Mouse (Mus musculus) heart, adult 2 months (tissue): ENCODE data around the gene Psen1. TPM values are rescaled to one million over a fixed set of nuclear protein-coding genes. Genes with fewer than 3 reads are reported as not detected.
A peak's percentile ranks its signal among the peaks of the same experiment; 100 is the strongest.

Source experiments
- DNase-seq, 2 experiments: peaks; one replicate each; pipeline ENCODE4 v3.0.0; 2021
- H3K27ac ChIP-seq: fragments of 200-600 bp; 2 replicates; pipeline ENCODE4 v1.8.1; 2022
- H3K27me3 ChIP-seq: fragments of 200-500 bp; 2 replicates; pipeline ENCODE4 v1.6.1; 2012; ENCODE audit warnings: mild to moderate bottlenecking, low read length, inconsistent platforms, mixed read lengths; ENCODE audit not compliant: control insufficient read depth, insufficient read depth
- H3K36me3 ChIP-seq: fragments of 200-500 bp; 2 replicates; pipeline ENCODE4 v1.6.1; 2012; ENCODE audit warnings: low read length, inconsistent platforms; ENCODE audit not compliant: control insufficient read depth, insufficient read depth
- H3K4me1 ChIP-seq: fragments of 200-500 bp; 2 replicates; pipeline ENCODE4 v1.6.1; 2011; ENCODE audit warnings: low read length; ENCODE audit not compliant: control insufficient read depth, insufficient read depth
- H3K4me3 ChIP-seq: fragments of 200-600 bp; 2 replicates; pipeline ENCODE4 v1.8.1; 2022
- H3K79me2 ChIP-seq: fragments of 200-500 bp; replicated peaks from 2 replicates; pipeline ENCODE4 v1.6.1; 2012; ENCODE audit warnings: mild to moderate bottlenecking, inconsistent platforms, low read length, moderate library complexity, mixed read lengths; ENCODE audit not compliant: control insufficient read depth, insufficient read depth
- H3K9ac ChIP-seq: fragments of 200-500 bp; 2 replicates; pipeline ENCODE4 v1.6.1; 2012; ENCODE audit warnings: low read depth, mild to moderate bottlenecking, control low read depth, inconsistent platforms, low read length, mixed read lengths
- CTCF ChIP-seq: fragments of 200-600 bp; IDR thresholded peaks from 2 replicates; pipeline ENCODE4 v1.8.1; 2022; ENCODE audit warnings: antibody characterized with exemption, mild to moderate bottlenecking, moderate library complexity
- EP300 ChIP-seq: fragments of 200-500 bp; IDR thresholded peaks from 2 replicates; pipeline ENCODE4 v1.6.1; 2011; ENCODE audit warnings: low read depth, low read length, control low read depth; ENCODE audit not compliant: insufficient read depth
- POLR2A ChIP-seq: fragments of 200-500 bp; IDR thresholded peaks from 2 replicates; pipeline ENCODE4 v1.6.1; 2011; ENCODE audit warnings: mild to moderate bottlenecking, low read depth, low read length, control low read depth; ENCODE audit not compliant: insufficient read depth
- WGBS: fragments of 180-500 bp; shearing (Covaris S2); methylation state at CpG from one replicate; pipeline ENCODE4 v1.1.7; 2018; 5-methylcytosine and 5-hydroxymethylcytosine counted together
- intact Hi-C: fragments of 180-260 bp; cut with DNase I; formaldehyde crosslinking; loops from one replicate; pipeline ENCODE4 v1.15.1; 2025
- polyA plus RNA-seq: library from polyadenylated mRNA; depleted of rRNA; stranded (reverse); fragments of >200 nt; gene quantifications from 2 replicates; pipeline ENCODE4 v1.2.3, GENCODE M21; 2012
- total RNA-seq, 2 experiments: library from RNA; stranded (reverse); gene quantifications; 2 replicates each; pipeline ENCODE4 v1.2.3; 2021

Gene Psen1
- total and polyA plus RNA-seq, 3 experiments, result 16.8 to 38.0 (median 35.1) TPM

- Histone ChIP-seq H3K27me3 (no peaks in the 10 kb centered on the region), H3K79me2 (no peaks in the 10 kb centered on the region), H3K4me3 (no peak overlapping the region), H3K4me1 (peaks cover 6% of the 10 kb centered on the region), H3K36me3 (no peaks in the 10 kb centered on the region), H3K27ac (no peak overlapping the region; the same call in 1 of the 2 replicates), H3K9ac (0 out of 2 replicates have a peak overlapping the region, but pooled peaks have one; percentile 32)
- intact Hi-C loops, result loop anchor here (1.0 to 2.0 kb wide), 2 partner anchors 36 to 57 kb away; no protein-coding TSS in a partner anchor
- TF ChIP-seq POLR2A (no peak), EP300 (peak; percentile 66; the same call in 1 of the 2 replicates), CTCF (peak; percentile 84)
- peak; percentile 41 to 53 for DNase-seq
- 7% methylated on average over 25 of the region's 25 CpGs for WGBS
Measured at GRCm38 (mm10) chr12:83770418-83771256, 82.7 kb downstream of the Psen1 start.

GRCm38 (mm10) chr12:83775621-83776020 is 87.7 kb downstream of the Psen1 start:
- WGBS, result 91% methylated on average over 12 of the region's 12 CpGs
- intact Hi-C loops, result no loop called here
- Histone ChIP-seq H3K4me3 (no peak overlapping the region), H3K36me3 (no peaks in the 10 kb centered on the region), H3K4me1 (peaks cover under 1% of the 10 kb centered on the region; the same call in 1 of the 2 replicates), H3K9ac (no peak overlapping the region), H3K79me2 (no peaks in the 10 kb centered on the region), H3K27me3 (no peaks in the 10 kb centered on the region), H3K27ac (no peak overlapping the region)
- no peak for TF ChIP-seq CTCF
- no peak for TF ChIP-seq POLR2A
- no peak for TF ChIP-seq EP300
- DNase-seq, result no peak

- Histone ChIP-seq H3K27me3 (no peaks in the 10 kb centered on the region), H3K4me1 (peaks cover 2% of the 10 kb centered on the region; the same call in 1 of the 2 replicates), H3K36me3 (no peaks in the 10 kb centered on the region), H3K4me3 (no peak overlapping the region), H3K9ac (no peak overlapping the region), H3K79me2 (no peaks in the 10 kb centered on the region), H3K27ac (no peak overlapping the region)
- no peak for TF ChIP-seq EP300
- intact Hi-C loops, result no loop called here
- WGBS, result 89% methylated on average over 7 of the region's 7 CpGs
- no peak for DNase-seq
Measured at GRCm38 (mm10) chr12:83776766-83777165, 88.8 kb downstream of the Psen1 start.

DNA sequence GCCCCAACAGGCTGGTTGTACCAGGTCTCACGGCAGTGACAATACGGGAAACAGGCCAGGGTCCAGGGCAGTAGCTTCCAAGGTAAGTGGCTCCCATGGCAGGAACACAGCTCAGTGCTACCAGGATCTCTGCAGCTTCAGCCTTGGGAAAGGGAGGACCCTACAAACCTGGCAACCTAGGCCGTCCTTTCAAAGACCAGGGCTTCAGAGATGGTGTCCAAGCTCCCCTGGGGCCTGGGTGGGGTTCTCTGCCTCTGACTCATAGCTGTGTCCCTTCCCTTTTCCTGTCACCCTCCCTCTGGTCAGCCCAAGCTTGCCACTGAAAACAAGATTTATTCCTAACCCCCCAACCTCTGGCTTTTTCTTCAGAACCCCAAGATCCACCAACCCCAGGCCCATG is 92.2 kb downstream of the Psen1 start:
- DNase-seq, result peak in 1 of 2 experiments; percentile 48
- intact Hi-C loops, result no loop called here
- H3K4me3 ChIP-seq, result no peak overlapping the region
- H3K79me2 ChIP-seq, result no peaks in the 10 kb centered on the region
- H3K36me3 ChIP-seq, result no peaks in the 10 kb centered on the region
- TF ChIP-seq EP300, result no peak
- 67% methylated on average over 3 of the region's 3 CpGs for whole genome bisulfite sequencing
- H3K27me3 ChIP-seq, result no peaks in the 10 kb centered on the region
- H3K27ac ChIP-seq, result peak overlapping the region; percentile 33
- peaks cover 2% of the 10 kb centered on the region; the same call in 1 of the 2 replicates for H3K4me1 ChIP-seq
- H3K9ac ChIP-seq, result no peak overlapping the region

DNA sequence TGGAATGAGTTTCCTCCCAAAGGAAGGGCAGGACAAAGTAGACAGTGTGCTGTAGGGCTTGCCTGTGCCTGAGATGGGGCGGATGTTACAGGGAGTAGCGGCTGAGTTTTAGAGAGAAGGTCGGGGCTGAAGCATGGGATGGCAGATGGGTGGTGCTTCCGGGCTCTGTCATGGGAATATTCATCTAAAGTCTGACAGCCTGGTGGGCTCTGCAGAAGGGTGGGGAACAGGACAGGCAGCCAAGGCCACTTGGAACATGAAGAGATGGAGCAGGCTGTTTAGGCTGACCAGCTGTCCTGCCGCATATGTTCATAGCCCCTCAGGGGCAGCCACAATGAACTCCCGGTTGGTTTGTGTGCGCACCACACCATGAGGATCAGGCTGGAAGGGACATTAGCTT is 93.3 kb downstream of the Psen1 start:
- no peak for TF ChIP-seq POLR2A
- TF ChIP-seq EP300, result no peak
- no peak for TF ChIP-seq CTCF
- H3K36me3 ChIP-seq, result no peaks in the 10 kb centered on the region
- no peak overlapping the region for H3K9ac ChIP-seq
- no peaks in the 10 kb centered on the region for H3K79me2 ChIP-seq
- WGBS, result 55% methylated on average over 7 of the region's 7 CpGs
- no peak overlapping the region for H3K27ac ChIP-seq
- no peak for DNase-seq
- no peaks in the 10 kb centered on the region for H3K27me3 ChIP-seq
- intact Hi-C loops, result no loop called here
- no peak overlapping the region for H3K4me3 ChIP-seq
- peaks cover 2% of the 10 kb centered on the region; the same call in 1 of the 2 replicates for H3K4me1 ChIP-seq

DNA sequence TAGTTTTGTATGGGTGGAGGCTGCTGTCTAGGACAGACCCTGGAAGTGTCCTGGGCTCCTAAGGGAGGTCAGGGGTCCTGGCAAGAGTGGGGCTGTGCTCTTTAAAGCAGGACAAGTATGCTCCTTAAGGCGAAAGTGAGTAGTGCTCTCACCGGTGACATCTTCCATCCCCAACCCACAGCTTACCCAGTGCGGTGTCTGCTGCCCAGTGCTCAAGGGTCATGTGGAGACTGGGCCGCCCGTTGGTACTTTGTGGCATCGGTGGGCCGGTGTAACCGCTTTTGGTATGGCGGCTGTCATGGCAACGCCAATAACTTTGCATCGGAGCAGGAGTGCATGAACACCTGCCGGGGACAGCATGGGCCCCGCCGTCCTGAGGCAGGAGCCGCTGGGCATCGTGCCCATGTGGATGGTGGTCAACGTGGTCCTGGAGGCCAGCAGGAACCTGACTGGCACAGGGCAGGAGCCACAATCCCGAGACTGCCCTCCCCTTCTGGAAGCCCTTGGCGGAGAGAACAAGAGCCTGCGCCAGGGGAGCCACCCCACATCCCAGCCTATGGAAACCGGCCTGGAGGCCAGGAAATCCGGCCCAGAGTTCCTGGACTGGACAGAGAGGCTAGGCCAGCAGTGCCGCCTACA is 93.8 kb downstream of the Psen1 start:
- DNase-seq, result no peak
- TF ChIP-seq CTCF (no peak), EP300 (no peak), POLR2A (no peak)
- peaks cover 2% of the 10 kb centered on the region; the same call in 1 of the 2 replicates for H3K4me1 ChIP-seq
- no peak overlapping the region for H3K27ac ChIP-seq
- H3K27me3 ChIP-seq, result no peaks in the 10 kb centered on the region
- H3K36me3 ChIP-seq, result no peaks in the 10 kb centered on the region
- no peak overlapping the region for H3K9ac ChIP-seq
- intact Hi-C loops, result no loop called here
- H3K4me3 ChIP-seq, result no peak overlapping the region
- H3K79me2 ChIP-seq, result no peaks in the 10 kb centered on the region
- 71% methylated on average over 23 of the region's 23 CpGs for WGBS
